Mouse (Mus musculus) macrophage (primary cell): ENCODE results near the gene Camk2n1. TPM values are rescaled to one million over a fixed set of nuclear protein-coding genes. Genes with fewer than 3 reads are reported as not detected.

Experiments used
- H3K27ac ChIP-seq: fragments of 350-480 bp; formaldehyde crosslinking; 2 replicates; pipeline ENCODE4 v1.9.0; 2021
- H3K36me3 ChIP-seq: fragments of 350-480 bp; formaldehyde crosslinking; 2 replicates; pipeline ENCODE4 v1.9.0; 2021; ENCODE audit errors: inconsistent target
- H3K4me3 ChIP-seq: fragments of 350-480 bp; formaldehyde crosslinking; 2 replicates; pipeline ENCODE4 v1.9.0; 2021; ENCODE audit errors: inconsistent target
- H3K79me2 ChIP-seq: fragments of 350-480 bp; formaldehyde crosslinking; 2 replicates; pipeline ENCODE4 v1.9.0; 2021; ENCODE audit errors: inconsistent target
- WGBS: methylation state at CpG from one replicate; pipeline ENCODE4 v1.1.7; 2026; ENCODE audit warnings: inconsistent platforms; ENCODE audit not compliant: missing documents; 5-methylcytosine and 5-hydroxymethylcytosine counted together
- polyA plus RNA-seq: library from polyadenylated mRNA; stranded (reverse); fragments of 250-400 nt; gene quantifications from 3 replicates; pipeline ENCODE4 v1.2.4, GENCODE M21; 2018; ENCODE audit warnings: inconsistent platforms

Gene Camk2n1
- polyA plus RNA-seq, 1 experiment from 2014 or later = not detected

GRCm38 (mm10) chr4:138504632-138505101 is 50.6 kb downstream of the Camk2n1 start:
- no peaks in the 10 kb centered on the region for H3K79me2 ChIP-seq
- no peak overlapping the region for H3K4me3 ChIP-seq
- H3K27ac ChIP-seq = no peak overlapping the region
- 7% methylated on average over 16 of the region's 16 CpGs for WGBS
- H3K36me3 ChIP-seq = no peaks in the 10 kb centered on the region

- H3K4me3 ChIP-seq = no peak overlapping the region
- H3K79me2 ChIP-seq = no peaks in the 10 kb centered on the region
- H3K27ac ChIP-seq = no peak overlapping the region
- H3K36me3 ChIP-seq = no peaks in the 10 kb centered on the region
- 11% methylated on average over 10 of the region's 10 CpGs for WGBS
Measured at GRCm38 (mm10) chr4:138505171-138505870, 51.2 kb downstream of the Camk2n1 start.

GRCm38 (mm10) chr4:138507903-138508302 is 53.8 kb downstream of the Camk2n1 start:
- Histone ChIP-seq H3K36me3 (no peaks in the 10 kb centered on the region), H3K79me2 (no peaks in the 10 kb centered on the region), H3K27ac (no peak overlapping the region), H3K4me3 (no peak overlapping the region)
- 71% methylated on average over 6 of the region's 6 CpGs for WGBS

Other genes with a start within 250 kb of the Camk2n1 start
- 87.1 to 133 TPM (median 94.2 TPM) in 3 replicates for gene Hp1bp3, start 238.0 kb upstream of the Camk2n1 start, polyA plus RNA-seq
- 0.06 to 0.09 TPM in 2 of 3 replicates, not detected in the other for gene Sh2d5, start 203.9 kb upstream of the Camk2n1 start, polyA plus RNA-seq
- not detected in 3 replicates for gene Kif17, start 203.9 kb upstream of the Camk2n1 start, polyA plus RNA-seq
- gene Ddost, start 149.6 kb upstream of the Camk2n1 start, polyA plus RNA-seq = 99.5 to 135 TPM (median 111 TPM) in 3 replicates
- gene Pink1, start 128.0 kb upstream of the Camk2n1 start, polyA plus RNA-seq = 22.5 to 70.3 TPM (median 44.1 TPM) in 3 replicates
- gene Cda, start 86.3 kb upstream of the Camk2n1 start, polyA plus RNA-seq = not detected in 3 replicates
- gene Fam43b, start 57.8 kb upstream of the Camk2n1 start, polyA plus RNA-seq = not detected in 3 replicates
- 10.2 to 12.2 TPM (median 11.8 TPM) in 3 replicates for gene Mul1, start 19.6 kb upstream of the Camk2n1 start, polyA plus RNA-seq
- not detected in 3 replicates for gene Vwa5b1, start 181.6 kb downstream of the Camk2n1 start, polyA plus RNA-seq